Mouse (Mus musculus): ENCODE results near the gene Supt4a.

- TF ChIP-seq POLR2A (IDR thresholded peaks at IDR 0.05; ENCODE audit: extremely low read depth, insufficient read depth, low read length) (no peak), CTCF (IDR thresholded peaks at IDR 0.05; ENCODE audit: low read depth, low read length) (no peak)
Measured at GRCm38 (mm10) chr11:87689402-87689808, 47.9 kb upstream of the Supt4a start.

Measured in liver, adult 2 months (tissue).